Mouse (Mus musculus): Measurements from ENCODE around the gene Nell1. TPM values are rescaled to one million over a fixed set of nuclear protein-coding genes. Genes with fewer than 3 reads are reported as not detected.
A peak's percentile ranks its signal among the peaks of the same experiment; 100 is the strongest.
"Not testable (repeated sequence)": the region's sequence is repeated elsewhere in the genome, so short reads cannot be mapped to it uniquely, and the experiment has no call there.

The Nell1 gene
- polyA plus RNA-seq (2012; rRNA removed), result 0.20 and 0.28 TPM in 2 replicates

DNA sequence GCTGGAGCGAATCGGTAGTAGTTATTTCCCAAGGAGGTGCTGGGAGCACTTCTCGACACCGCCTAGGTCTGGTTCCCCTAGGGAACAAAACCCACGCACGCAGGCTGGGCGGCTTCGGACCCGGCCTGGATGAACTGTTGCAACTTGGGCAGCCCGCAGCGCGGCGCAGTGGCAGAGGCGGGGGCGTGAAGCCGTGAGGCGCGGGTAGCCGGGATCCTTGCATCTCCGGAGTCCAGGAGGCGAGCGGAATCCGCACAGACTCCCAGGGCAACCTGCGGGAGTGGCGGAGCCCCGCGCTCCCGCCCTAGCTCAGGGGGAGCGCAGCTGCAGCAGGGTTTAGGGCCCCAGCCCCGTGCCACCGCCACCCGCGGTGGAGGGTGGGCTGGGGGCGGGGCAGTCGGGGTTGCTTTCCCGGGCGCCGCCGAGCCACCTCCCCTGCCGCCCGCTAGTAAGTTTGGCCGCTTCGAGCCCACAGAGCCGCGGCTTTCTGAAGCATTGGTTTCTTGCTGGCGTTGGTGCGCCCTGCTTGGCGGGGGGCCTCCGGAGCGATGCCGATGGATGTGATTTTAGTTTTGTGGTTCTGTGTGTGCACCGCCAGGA lies at the start of gene Nell1:
Gene Nell1, plus strand, starts transcription at position 24 of the 600 bp plus-strand sequence.
- no peak for TF ChIP-seq CTCF (IDR thresholded peaks at IDR 0.05; ENCODE audit: insufficient read depth, low read length)
- no peak for TF ChIP-seq POLR2A (IDR thresholded peaks at IDR 0.05; ENCODE audit: borderline replicate concordance, extremely low read depth, low read depth, low read length)
- no peak for DNase-seq
- 1% methylated on average over 52 of the region's 52 CpGs for WGBS
- peak within 1 kb of the TSS; percentile 24 for H3K4me3 ChIP-seq (replicated peaks; ENCODE audit: extremely low read depth, low read depth, low read length)
- H3K4me1 ChIP-seq (ENCODE audit: control insufficient read depth, insufficient read depth, low read length), result no peaks in the 10 kb centered on the region

GRCm38 (mm10) chr7:49928571-49928970 lies 46.1 kb upstream of the Nell1 start:
- H3K4me1 ChIP-seq (ENCODE audit: control insufficient read depth, insufficient read depth, low read length), result no peaks in the 10 kb centered on the region
- DNase-seq, result no peak
- H3K4me3 ChIP-seq (replicated peaks; ENCODE audit: extremely low read depth, low read depth, low read length), result no peak overlapping the region
- 51% methylated on average over 3 of the region's 3 CpGs for WGBS
- no peak for TF ChIP-seq POLR2A (IDR thresholded peaks at IDR 0.05; ENCODE audit: borderline replicate concordance, extremely low read depth, low read depth, low read length)
- no peak for TF ChIP-seq CTCF (IDR thresholded peaks at IDR 0.05; ENCODE audit: insufficient read depth, low read length)

DNA sequence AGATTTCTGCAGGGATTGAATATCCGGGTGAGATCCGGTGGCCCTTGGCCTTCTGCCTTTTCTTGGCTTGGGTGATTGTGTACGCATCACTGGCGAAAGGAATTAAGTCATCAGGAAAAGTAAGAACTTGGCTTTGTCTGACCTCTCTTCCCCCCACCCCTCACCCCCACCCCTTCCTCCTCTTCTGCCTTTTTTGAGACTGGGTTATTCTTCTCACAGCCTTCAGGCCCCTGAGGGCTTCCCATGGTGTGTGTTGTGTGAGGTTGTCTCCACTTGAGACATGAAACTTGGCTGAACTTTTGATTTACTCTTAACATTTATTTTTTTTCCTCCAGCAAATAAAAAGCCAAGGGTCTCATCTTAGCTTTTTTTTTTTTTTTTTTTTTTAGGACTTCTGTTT lies 44.7 kb upstream of the Nell1 start:
- TF ChIP-seq CTCF (IDR thresholded peaks at IDR 0.05; ENCODE audit: insufficient read depth, low read length), result no peak
- no peak for TF ChIP-seq POLR2A (IDR thresholded peaks at IDR 0.05; ENCODE audit: borderline replicate concordance, extremely low read depth, low read depth, low read length)
- no peak for DNase-seq
- Histone ChIP-seq H3K4me1 (ENCODE audit: control insufficient read depth, insufficient read depth, low read length) (no peaks in the 10 kb centered on the region), H3K4me3 (replicated peaks; ENCODE audit: extremely low read depth, low read depth, low read length) (no peak overlapping the region)
- WGBS, result 60% methylated on average over 4 of the region's 4 CpGs

GRCm38 (mm10) chr7:49933386-49934115 lies 41.1 kb upstream of the Nell1 start:
- DNase-seq; H3K4me1 ChIP-seq (ENCODE audit: control insufficient read depth, insufficient read depth, low read length); H3K4me3 ChIP-seq (replicated peaks; ENCODE audit: extremely low read depth, low read depth, low read length): not testable (repeated sequence)
- 82% methylated on average over 14 of the region's 14 CpGs for WGBS

DNA sequence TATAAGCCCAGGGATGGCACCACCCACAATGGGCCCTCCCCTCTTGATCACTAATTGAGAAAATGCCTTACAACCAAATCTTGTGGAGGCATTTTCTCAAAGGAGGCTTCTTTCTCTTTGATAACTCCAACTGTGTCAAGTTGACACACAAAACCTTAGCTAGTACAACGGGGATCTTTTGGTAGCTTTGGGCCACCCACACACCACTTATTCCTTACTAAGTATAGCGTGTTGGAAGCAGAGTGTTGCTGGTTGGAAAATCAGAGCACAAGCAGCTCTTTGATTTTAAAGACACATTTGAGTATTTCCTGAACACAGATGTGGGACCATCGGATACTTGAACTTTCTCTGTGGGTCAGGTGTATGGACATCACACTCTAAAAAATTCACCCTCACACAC lies 37.8 kb upstream of the Nell1 start:
- TF ChIP-seq CTCF (IDR thresholded peaks at IDR 0.05; ENCODE audit: insufficient read depth, low read length) (no peak), POLR2A (IDR thresholded peaks at IDR 0.05; ENCODE audit: borderline replicate concordance, extremely low read depth, low read depth, low read length) (no peak)
- Histone ChIP-seq H3K4me3 (replicated peaks; ENCODE audit: extremely low read depth, low read depth, low read length) (no peak overlapping the region), H3K4me1 (ENCODE audit: control insufficient read depth, insufficient read depth, low read length) (no peaks in the 10 kb centered on the region)
- WGBS, result 84% methylated on average over 3 of the region's 3 CpGs
- no peak for DNase-seq

DNA sequence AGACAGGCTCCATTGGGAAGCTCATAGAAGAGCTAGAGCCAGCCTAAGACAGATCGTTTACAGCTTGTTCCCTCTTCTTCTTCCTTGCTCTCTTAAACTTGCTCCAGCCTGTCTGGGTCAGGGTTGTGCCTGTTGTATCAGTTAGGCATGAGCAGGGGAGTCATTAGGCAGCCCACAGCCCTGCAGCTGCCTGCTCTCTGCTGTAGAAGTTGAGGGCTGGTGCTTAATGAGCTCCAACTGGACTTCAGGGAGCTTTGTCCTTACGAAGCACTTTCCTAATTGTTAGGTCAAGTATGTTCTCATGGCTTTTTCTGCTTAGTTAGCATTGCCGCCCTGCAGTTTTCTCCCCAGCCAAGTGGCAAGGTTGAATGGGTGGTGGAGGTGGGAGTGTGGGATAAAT lies 32.6 kb upstream of the Nell1 start:
- DNase-seq, result no peak
- WGBS, result 60% methylated on average over 3 of the region's 3 CpGs
- Histone ChIP-seq H3K4me3 (replicated peaks; ENCODE audit: extremely low read depth, low read depth, low read length) (no peak overlapping the region), H3K4me1 (ENCODE audit: control insufficient read depth, insufficient read depth, low read length) (no peaks in the 10 kb centered on the region)
- TF ChIP-seq POLR2A (IDR thresholded peaks at IDR 0.05; ENCODE audit: borderline replicate concordance, extremely low read depth, low read depth, low read length), result no peak
- no peak for TF ChIP-seq CTCF (IDR thresholded peaks at IDR 0.05; ENCODE audit: insufficient read depth, low read length)

GRCm38 (mm10) chr7:49942490-49942889 lies 32.2 kb upstream of the Nell1 start:
- Histone ChIP-seq H3K4me3 (replicated peaks; ENCODE audit: extremely low read depth, low read depth, low read length) (no peak overlapping the region), H3K4me1 (ENCODE audit: control insufficient read depth, insufficient read depth, low read length) (no peaks in the 10 kb centered on the region)
- TF ChIP-seq CTCF (IDR thresholded peaks at IDR 0.05; ENCODE audit: insufficient read depth, low read length) (no peak), POLR2A (IDR thresholded peaks at IDR 0.05; ENCODE audit: borderline replicate concordance, extremely low read depth, low read depth, low read length) (no peak)
- DNase-seq, result no peak
- 65% methylated on average over 5 of the region's 5 CpGs for WGBS

DNA sequence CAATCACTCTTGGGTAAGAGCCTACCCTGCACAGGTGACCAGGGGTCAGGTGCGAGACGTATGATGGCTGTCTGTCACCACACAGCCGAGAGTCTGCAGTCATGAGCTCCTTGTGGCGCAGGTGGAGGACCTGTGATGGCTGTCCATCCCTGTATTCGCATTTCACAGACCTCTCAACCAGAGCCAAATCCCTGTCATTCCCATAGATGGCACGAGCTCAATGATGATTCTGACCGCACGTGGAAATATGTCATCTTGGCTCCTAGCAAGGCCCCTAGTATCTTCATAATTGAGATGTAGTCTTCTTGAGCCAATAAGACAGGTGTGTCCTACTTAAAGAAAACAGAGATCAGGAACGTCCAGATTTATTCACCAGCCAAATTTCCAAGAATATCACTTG lies 28.0 kb upstream of the Nell1 start:
- DNase-seq, result no peak
- Histone ChIP-seq H3K4me1 (ENCODE audit: control insufficient read depth, insufficient read depth, low read length) (no peaks in the 10 kb centered on the region), H3K4me3 (replicated peaks; ENCODE audit: extremely low read depth, low read depth, low read length) (no peak overlapping the region)
- 82% methylated on average over 9 of the region's 9 CpGs for WGBS
- TF ChIP-seq POLR2A (IDR thresholded peaks at IDR 0.05; ENCODE audit: borderline replicate concordance, extremely low read depth, low read depth, low read length) (no peak), CTCF (IDR thresholded peaks at IDR 0.05; ENCODE audit: insufficient read depth, low read length) (no peak)

DNA sequence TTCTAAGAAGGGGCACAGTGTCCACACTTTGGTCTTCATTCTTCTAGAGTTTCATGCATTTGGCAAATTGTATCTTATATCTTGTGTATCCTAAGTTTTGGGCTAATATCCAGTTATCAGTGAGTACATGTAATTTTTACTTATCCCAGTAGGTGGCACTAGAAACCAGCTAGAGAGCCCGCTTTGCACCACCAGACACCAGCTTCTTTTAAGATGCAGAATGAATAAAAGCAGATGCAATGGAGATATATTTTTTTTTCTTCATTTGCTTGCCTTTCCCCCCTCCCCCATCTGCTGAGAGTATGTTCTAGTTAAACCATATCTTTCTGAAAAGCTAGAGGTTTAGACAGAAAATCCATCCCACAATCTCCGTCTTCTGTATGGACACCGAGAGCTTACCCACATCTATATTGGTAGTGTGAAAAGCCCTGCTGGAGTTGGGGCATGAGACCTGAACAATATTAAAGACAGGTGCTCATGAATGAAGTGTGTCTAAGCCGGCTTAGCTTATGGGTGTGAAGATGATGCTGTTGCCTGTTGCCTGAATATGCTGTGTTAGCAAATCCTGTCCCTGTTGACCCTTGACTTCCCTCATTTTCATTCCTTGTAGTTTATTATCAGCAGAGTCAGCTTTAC lies 21.0 kb upstream of the Nell1 start:
- no peak for TF ChIP-seq POLR2A (IDR thresholded peaks at IDR 0.05; ENCODE audit: borderline replicate concordance, extremely low read depth, low read depth, low read length)
- peak; percentile 42 for TF ChIP-seq CTCF (IDR thresholded peaks at IDR 0.05; ENCODE audit: insufficient read depth, low read length)
- H3K4me3 ChIP-seq (replicated peaks; ENCODE audit: extremely low read depth, low read depth, low read length), result no peak overlapping the region
- DNase-seq, result no peak
- H3K4me1 ChIP-seq (ENCODE audit: control insufficient read depth, insufficient read depth, low read length), result no peaks in the 10 kb centered on the region
- 62% methylated on average over 4 of the region's 4 CpGs for WGBS

- TF ChIP-seq CTCF (IDR thresholded peaks at IDR 0.05; ENCODE audit: insufficient read depth, low read length) (no peak), POLR2A (IDR thresholded peaks at IDR 0.05; ENCODE audit: borderline replicate concordance, extremely low read depth, low read depth, low read length) (no peak)
- no peak for DNase-seq
- Histone ChIP-seq H3K4me1 (ENCODE audit: control insufficient read depth, insufficient read depth, low read length) (no peaks in the 10 kb centered on the region), H3K4me3 (replicated peaks; ENCODE audit: extremely low read depth, low read depth, low read length) (no peak overlapping the region)
- WGBS, result 74% methylated on average over 7 of the region's 7 CpGs
These were observed 19.8 kb upstream of the Nell1 start for GRCm38 (mm10) chr7:49954834-49955233.

Data from lung, adult 2 months (tissue).